In genomic region chr5:141317095-141317494, GRCm38 (mm10) we compare ENCODE assay signal across 22 mouse cellular contexts.
DNase-seq lines count a peak whose midpoint lies in the region; ATAC-seq and TF ChIP-seq lines count a peak whose summit lies in the region.
"Had no signal": no experiment of that assay in that cellular context is flagged by ENCODE, and none has a peak within 500 bp of the region (broad histone marks: within the 10 kb centered on the region; RNA-seq: fewer than 3 reads in every experiment).

No protein-coding gene starts in this region.

- peak; percentile 31; the same call in 1 of the 2 replicates for ATAC-seq in intestine, embryonic 16.5 days
- no peak; the same call in 1 of the 2 replicates for ATAC-seq in intestine, embryonic 15.5 days
- ATAC-seq in lung, postnatal 0 days, result peak; percentile 25; the same call in 1 of the 2 replicates
- ATAC-seq in stomach, embryonic 16.5 days (ENCODE audit: insufficient read depth, low FRiP score), result peak; percentile 74
- ATAC-seq: forebrain, postnatal 0 days; midbrain, embryonic 16.5 days had no signal

- TF ChIP-seq POLR2A in brain, embryonic 14.5 days (IDR thresholded peaks at IDR 0.05; ENCODE audit: borderline replicate concordance, extremely low read depth, insufficient read depth, insufficient read length, poor library complexity, severe bottlenecking), result no peak

- no peak overlapping the region for H3K4me2 ChIP-seq in intestine, embryonic 16.5 days (ENCODE audit: low read depth, low read length)
- no peak overlapping the region for H3K4me2 ChIP-seq in intestine, embryonic 15.5 days (replicated peaks)
- no peak overlapping the region for H3K4me2 ChIP-seq in lung, postnatal 0 days (replicated peaks; ENCODE audit: low read depth, low read length)
- H3K4me2 ChIP-seq in stomach, embryonic 16.5 days (ENCODE audit: low read depth, low read length), result no peak overlapping the region
- H3K4me2 ChIP-seq: limb, embryonic 12.5 days; stomach, embryonic 15.5 days had no signal

- no peak overlapping the region for H3K27ac ChIP-seq in intestine, embryonic 16.5 days (ENCODE audit: low read length)
- H3K27ac ChIP-seq in intestine, embryonic 15.5 days, result no peak overlapping the region
- H3K27ac ChIP-seq in lung, postnatal 0 days (ENCODE audit: low read length), result no peak overlapping the region
- peak overlapping the region; percentile 57 for H3K27ac ChIP-seq in stomach, embryonic 16.5 days (ENCODE audit: low read length)
- H3K27ac ChIP-seq: forebrain, embryonic 10.5 days; heart, embryonic 10.5 days; hindbrain, embryonic 10.5 days; limb, embryonic 12.5 days; liver, embryonic 14.5 days; macrophage; stomach, embryonic 15.5 days had no signal

- H3K9me3 ChIP-seq in intestine, embryonic 16.5 days (ENCODE audit: control insufficient read depth, low read length), result no peaks in the 10 kb centered on the region
- no peaks in the 10 kb centered on the region for H3K9me3 ChIP-seq in intestine, embryonic 15.5 days
- no peaks in the 10 kb centered on the region for H3K9me3 ChIP-seq in lung, postnatal 0 days (ENCODE audit: low read length)
- H3K9me3 ChIP-seq in stomach, embryonic 16.5 days (replicated peaks; ENCODE audit: control insufficient read depth, low read length), result no peaks in the 10 kb centered on the region
- H3K9me3 ChIP-seq: forebrain, embryonic 10.5 days; heart, embryonic 10.5 days; hindbrain, embryonic 10.5 days; limb, embryonic 12.5 days; stomach, embryonic 15.5 days had no signal

- no peak overlapping the region for H3K4me3 ChIP-seq in intestine, embryonic 16.5 days (ENCODE audit: low read length)
- no peak overlapping the region for H3K4me3 ChIP-seq in intestine, embryonic 15.5 days (replicated peaks)
- no peak overlapping the region for H3K4me3 ChIP-seq in lung, postnatal 0 days (ENCODE audit: low read depth, low read length)
- H3K4me3 ChIP-seq in stomach, embryonic 16.5 days (replicated peaks; ENCODE audit: low read length), result no peak overlapping the region
- H3K4me3 ChIP-seq: forebrain, embryonic 10.5 days; heart, embryonic 10.5 days; hindbrain, embryonic 10.5 days; limb, embryonic 12.5 days; stomach, embryonic 15.5 days had no signal

- WGBS in intestine, embryonic 16.5 days, result 72% methylated on average over 4 of the region's 4 CpGs
- WGBS in intestine, embryonic 15.5 days, result 64% methylated on average over 4 of the region's 4 CpGs
- WGBS in lung, postnatal 0 days, result 39% methylated on average over 4 of the region's 4 CpGs
- 61% methylated on average over 4 of the region's 4 CpGs for WGBS in stomach, embryonic 16.5 days

- no peaks in the 10 kb centered on the region for H3K27me3 ChIP-seq in intestine, embryonic 16.5 days (replicated peaks; ENCODE audit: control insufficient read depth, insufficient read depth, low read length)
- H3K27me3 ChIP-seq in intestine, embryonic 15.5 days (replicated peaks), result no peaks in the 10 kb centered on the region
- no peaks in the 10 kb centered on the region for H3K27me3 ChIP-seq in lung, postnatal 0 days (replicated peaks; ENCODE audit: insufficient read depth, low read length)
- H3K27me3 ChIP-seq in stomach, embryonic 16.5 days (ENCODE audit: control insufficient read depth, insufficient read depth, low read length), result no peaks in the 10 kb centered on the region
- H3K27me3 ChIP-seq: limb, embryonic 12.5 days; stomach, embryonic 15.5 days had no signal

- no peak for TF ChIP-seq EP300 in lung, postnatal 0 days (IDR thresholded peaks at IDR 0.05)

- TF ChIP-seq CTCF in lung, postnatal 0 days (IDR thresholded peaks at IDR 0.05), result no peak
- TF ChIP-seq CTCF in brain, embryonic 14.5 days (IDR thresholded peaks at IDR 0.05; ENCODE audit: borderline replicate concordance, extremely low read depth, insufficient read depth, insufficient read length), result no peak

- DNase-seq in lung, postnatal 0 days (ENCODE audit: low spot score), result peak; percentile 55
- no peak for DNase-seq in lung, adult 18-20 months
- peak; percentile 57 for DNase-seq in brain, embryonic 14.5 days (ENCODE audit: low read depth)
- no peak for DNase-seq in kidney, postnatal 4 days
- DNase-seq: adrenal gland, postnatal 10 days; cerebellum, adult 2 months; forebrain, postnatal 0 days; kidney, adult 2 months; kidney, postnatal 10 days; thymus, adult 2 months; thymus, postnatal 4 days had no signal

- no peaks in the 10 kb centered on the region for H3K36me3 ChIP-seq in intestine, embryonic 16.5 days (ENCODE audit: control insufficient read depth, insufficient read depth, low read length)
- H3K36me3 ChIP-seq in intestine, embryonic 15.5 days, result no peaks in the 10 kb centered on the region
- H3K36me3 ChIP-seq in lung, postnatal 0 days (ENCODE audit: insufficient read depth, low read length), result no peaks in the 10 kb centered on the region
- no peaks in the 10 kb centered on the region for H3K36me3 ChIP-seq in stomach, embryonic 16.5 days (ENCODE audit: control insufficient read depth, insufficient read depth, low read length)
- H3K36me3 ChIP-seq: forebrain, embryonic 10.5 days; heart, embryonic 10.5 days; hindbrain, embryonic 10.5 days; limb, embryonic 12.5 days; stomach, embryonic 15.5 days had no signal

- H3K9ac ChIP-seq in intestine, embryonic 16.5 days (ENCODE audit: low read depth, low read length), result no peak overlapping the region
- no peak overlapping the region for H3K9ac ChIP-seq in intestine, embryonic 15.5 days
- H3K9ac ChIP-seq in lung, postnatal 0 days (replicated peaks; ENCODE audit: low read depth), result no peak overlapping the region
- no peak overlapping the region for H3K9ac ChIP-seq in stomach, embryonic 16.5 days (ENCODE audit: low read length)
- H3K9ac ChIP-seq: forebrain, postnatal 0 days; limb, embryonic 12.5 days; liver, embryonic 14.5 days; stomach, embryonic 15.5 days had no signal

- H3K4me1 ChIP-seq in intestine, embryonic 16.5 days (ENCODE audit: control insufficient read depth, insufficient read depth, low read length), result no peaks in the 10 kb centered on the region
- H3K4me1 ChIP-seq in intestine, embryonic 15.5 days (replicated peaks), result 0 out of 2 replicates have a peak, but pooled peaks cover 2% of the 10 kb centered on the region
- H3K4me1 ChIP-seq in lung, postnatal 0 days (ENCODE audit: insufficient read depth, low read depth, low read length), result peaks cover 5% of the 10 kb centered on the region; the same call in 1 of the 2 replicates
- peaks cover 7% of the 10 kb centered on the region; the same call in 1 of the 2 replicates for H3K4me1 ChIP-seq in stomach, embryonic 16.5 days (ENCODE audit: control insufficient read depth, insufficient read depth, low read length)
- H3K4me1 ChIP-seq: forebrain, embryonic 10.5 days; hindbrain, embryonic 10.5 days; limb, embryonic 12.5 days had no signal

Comparison
In these comparisons a context has a peak if more than half of its experiments do, and no peak if none do; other contexts are left out.
1. DNase-seq: peak in lung, postnatal 0 days (single experiment) and brain, embryonic 14.5 days (single experiment); none in lung, adult 18-20 months (0 of 2) and kidney, postnatal 4 days (0 of 2).